Mouse (Mus musculus) right cerebral cortex, adult 18-20 months (tissue): Measurements from ENCODE around the gene Samd9l.
"Not testable (repeated sequence)": the region's sequence is repeated elsewhere in the genome, so short reads cannot be mapped to it uniquely, and the experiment has no call there.

Experiments
- DNase-seq: peaks from one replicate; pipeline ENCODE4 v3.0.0; 2022; ENCODE audit warnings: mixed read lengths

Samd9l gene

GRCm38 (mm10) chr6:3399340-3400068 lies at the start of gene Samd9l:
Gene Samd9l (minus strand): TSS chr6:3399572.
- peak; percentile 61 for DNase-seq

GRCm38 (mm10) chr6:3447404-3447803 lies 48.0 kb upstream of the Samd9l start:
- peak; percentile 57 for DNase-seq

GRCm38 (mm10) chr6:3443905-3444304 lies 44.5 kb upstream of the Samd9l start:
- no peak for DNase-seq

- DNase-seq: no peak
Measured at GRCm38 (mm10) chr6:3436087-3436486, 36.7 kb upstream of the Samd9l start.

GRCm38 (mm10) chr6:3430976-3431375 lies 31.6 kb upstream of the Samd9l start:
- DNase-seq: not testable (repeated sequence)

GRCm38 (mm10) chr6:3427047-3427446 lies 27.7 kb upstream of the Samd9l start:
- DNase-seq: no peak

GRCm38 (mm10) chr6:3425333-3425732 lies 26.0 kb upstream of the Samd9l start:
- not testable (repeated sequence) for DNase-seq

- DNase-seq: not testable (repeated sequence)
Measured at GRCm38 (mm10) chr6:3424613-3425277, 25.4 kb upstream of the Samd9l start.

GRCm38 (mm10) chr6:3397182-3397906 lies 2.0 kb downstream of the Samd9l start:
- DNase-seq: not testable (repeated sequence)

GRCm38 (mm10) chr6:3395921-3396611 lies 3.3 kb downstream of the Samd9l start:
- DNase-seq: not testable (repeated sequence)

GRCm38 (mm10) chr6:3389995-3390394 lies 9.4 kb downstream of the Samd9l start:
- no peak for DNase-seq

- DNase-seq: no peak
Measured at GRCm38 (mm10) chr6:3386565-3386964, 12.8 kb downstream of the Samd9l start.

GRCm38 (mm10) chr6:3384816-3385215 lies 14.6 kb downstream of the Samd9l start:
- not testable (repeated sequence) for DNase-seq

- DNase-seq: not testable (repeated sequence)
Measured at GRCm38 (mm10) chr6:3384115-3384791, 15.1 kb downstream of the Samd9l start.

GRCm38 (mm10) chr6:3379146-3379545 lies 20.2 kb downstream of the Samd9l start:
- DNase-seq: no peak

- no peak for DNase-seq
Measured at GRCm38 (mm10) chr6:3376687-3377086, 22.7 kb downstream of the Samd9l start.

- no peak for DNase-seq
Measured at GRCm38 (mm10) chr6:3369527-3369926, 29.8 kb downstream of the Samd9l start.

- not testable (repeated sequence) for DNase-seq
Measured at GRCm38 (mm10) chr6:3365609-3366008, 33.8 kb downstream of the Samd9l start.

- DNase-seq: peak; percentile 8
Measured at GRCm38 (mm10) chr6:3345924-3346597, 53.3 kb downstream of the Samd9l start.

- DNase-seq: not testable (repeated sequence)
Measured at GRCm38 (mm10) chr6:3345043-3345639, 54.2 kb downstream of the Samd9l start.

- DNase-seq: not testable (repeated sequence)
Measured at GRCm38 (mm10) chr6:3343603-3344247, 55.6 kb downstream of the Samd9l start.
